Mouse (Mus musculus) hindbrain, postnatal 0 days (tissue): ENCODE data around the gene Ldlrad3. TPM values are rescaled to one million over a fixed set of nuclear protein-coding genes. Genes with fewer than 3 reads are reported as not detected.
A peak's percentile ranks its signal among the peaks of the same experiment; 100 is the strongest.

Experiments
- ATAC-seq: fragments of 200-750 bp; cut with Nextera tagmentation; 2 replicates; pipeline ENCODE4 v1.8.0; 2017; ENCODE audit warnings: mild to moderate bottlenecking, moderate TSS enrichment, moderate library complexity
- DNase-seq: peaks from one replicate; pipeline ENCODE4 v3.0.0-alpha.2; 2015; ENCODE audit warnings: low spot score
- H3K27ac ChIP-seq: fragments of 300-500 bp; sonication (generic); 2 replicates; pipeline ENCODE4 v1.5.1; 2014; ENCODE audit warnings: mild to moderate bottlenecking
- H3K27me3 ChIP-seq: fragments of 300-500 bp; sonication (generic); 2 replicates; pipeline ENCODE4 v1.6.1; 2014; ENCODE audit warnings: low read length, mixed read lengths; ENCODE audit not compliant: insufficient read depth
- H3K36me3 ChIP-seq: fragments of 300-500 bp; sonication (generic); 2 replicates; pipeline ENCODE4 v1.6.1; 2014; ENCODE audit warnings: low read length, mixed read lengths; ENCODE audit not compliant: insufficient read depth
- H3K4me1 ChIP-seq: fragments of 300-500 bp; sonication (generic); 2 replicates; pipeline ENCODE4 v1.6.1; 2014; ENCODE audit warnings: antibody characterized with exemption, low read length, mixed read lengths; ENCODE audit not compliant: insufficient read depth
- H3K4me2 ChIP-seq: fragments of 300-500 bp; sonication (generic); 2 replicates; pipeline ENCODE4 v1.6.1; 2014; ENCODE audit warnings: low read depth, mild to moderate bottlenecking, low read length, moderate library complexity, mixed read lengths
- H3K4me3 ChIP-seq: fragments of 300-500 bp; sonication (generic); 2 replicates; pipeline ENCODE4 v1.5.1; 2014; ENCODE audit warnings: low read length
- H3K9ac ChIP-seq: fragments of 300-500 bp; sonication (generic); replicated peaks from 2 replicates; pipeline ENCODE4 v1.6.1; 2014; ENCODE audit warnings: mild to moderate bottlenecking, low read length, moderate library complexity, mixed read lengths
- H3K9me3 ChIP-seq: fragments of 300-500 bp; sonication (generic); 2 replicates; pipeline ENCODE4 v1.6.1; 2016; ENCODE audit warnings: low read length, mixed read lengths
- CTCF ChIP-seq: IDR thresholded peaks from 2 replicates; pipeline ENCODE4 v1.5.1; 2016; ENCODE audit warnings: antibody characterized with exemption, control low read depth, low read depth
- WGBS: fragments of 180-500 bp; shearing (Covaris S2); extraction: QIAGEN DNeasy Blood & Tissue Kit; methylation state at CpG from one replicate; pipeline ENCODE4 v1.1.7; 2014; 5-methylcytosine and 5-hydroxymethylcytosine counted together
- polyA plus RNA-seq: library from polyadenylated mRNA; unstranded; fragments of >200 nt; fragmentation: Nextera tagmentation; extraction: Ambion mirVana; gene quantifications from 2 replicates; pipeline ENCODE4 v1.2.1, GENCODE M21; 2015
- total RNA-seq: library from RNA; depleted of rRNA; stranded (reverse); fragments of >200 nt; gene quantifications from 2 replicates; pipeline ENCODE4 v1.2.3, GENCODE M21; 2014; rRNA removed

Ldlrad3 gene
- 30.1 and 32.4 TPM in 2 replicates for total RNA-seq
- polyA plus RNA-seq, result 20.7 and 21.6 TPM in 2 replicates

DNA sequence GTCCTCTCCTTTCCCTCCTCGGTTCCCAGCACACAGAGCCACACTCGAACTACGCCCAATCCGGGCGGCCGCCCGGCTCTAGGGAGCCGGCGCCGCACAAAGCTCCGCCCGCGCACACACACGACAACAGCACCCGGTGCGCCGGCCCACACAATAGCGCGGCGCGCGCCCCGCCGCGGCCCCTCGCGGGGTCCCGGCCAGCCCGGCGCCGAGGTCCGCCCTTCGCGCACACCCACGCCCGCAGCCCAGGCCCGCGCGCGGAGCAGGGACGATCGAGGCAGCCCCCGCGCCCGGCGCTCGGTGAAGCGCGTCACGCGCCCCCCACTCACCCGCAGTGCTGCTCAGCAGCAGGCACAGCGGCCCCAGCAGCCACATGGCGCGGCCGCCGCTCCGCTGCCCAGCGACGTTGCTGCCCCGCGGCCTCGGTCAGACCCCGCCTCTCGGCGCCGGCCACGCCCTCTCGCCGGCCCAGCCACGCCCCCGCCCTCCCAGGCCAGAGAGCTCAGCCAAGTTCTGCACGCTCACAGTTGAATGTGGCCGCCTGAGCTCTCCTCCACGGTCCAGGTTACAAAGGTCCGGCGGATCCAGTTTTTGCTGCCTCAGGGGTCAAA, at the start of gene Ldlrad3:
Ldlrad3 (minus strand) TSS at position 435 of the 611 bp plus-strand sequence.
- WGBS, result 2% methylated on average over 58 of the region's 77 CpGs
- peak within 1 kb of the TSS; percentile 62 for H3K9ac ChIP-seq
- no peaks in the 10 kb centered on the region for H3K36me3 ChIP-seq
- peak within 1 kb of the TSS; percentile 71 for H3K4me3 ChIP-seq
- no peak for TF ChIP-seq CTCF
- H3K27me3 ChIP-seq, result no peaks in the 10 kb centered on the region
- peak; percentile 93 for ATAC-seq
- peak within 1 kb of the TSS; percentile 76 for H3K27ac ChIP-seq
- DNase-seq, result peak; percentile 83
- peak within 1 kb of the TSS; percentile 84 for H3K4me2 ChIP-seq
- peaks cover 15% of the 10 kb centered on the region for H3K4me1 ChIP-seq
- H3K9me3 ChIP-seq, result no peaks in the 10 kb centered on the region

DNA sequence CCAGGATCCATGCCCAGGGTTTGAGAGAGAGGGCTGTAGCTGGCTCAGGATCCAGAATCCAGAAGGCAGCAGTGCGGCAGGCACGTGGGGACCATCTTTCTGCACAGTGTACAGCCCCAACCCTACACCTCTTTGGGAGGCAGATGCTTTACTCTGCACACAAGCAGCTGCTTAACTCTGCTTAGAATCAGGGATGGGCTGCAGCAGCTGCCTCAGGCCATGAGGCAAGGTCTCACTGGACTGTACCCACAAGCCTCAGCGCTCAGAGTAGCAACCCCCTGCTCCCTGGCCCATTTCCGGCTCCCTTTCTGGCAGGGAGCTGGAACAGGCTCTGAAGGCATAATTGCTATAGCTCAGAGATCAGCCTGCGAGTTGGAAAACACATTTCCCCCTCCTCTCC, 45.3 kb upstream of the Ldlrad3 start:
- Histone ChIP-seq H3K27ac (peak overlapping the region; percentile 20; the same call in 1 of the 2 replicates), H3K4me3 (no peak overlapping the region), H3K4me2 (no peak overlapping the region), H3K27me3 (no peaks in the 10 kb centered on the region), H3K4me1 (peaks cover 4% of the 10 kb centered on the region), H3K36me3 (no peaks in the 10 kb centered on the region), H3K9ac (0 out of 2 replicates have a peak overlapping the region, but pooled peaks have one; percentile 21), H3K9me3 (no peaks in the 10 kb centered on the region)
- 16% methylated on average over 5 of the region's 5 CpGs for whole genome bisulfite sequencing
- no peak for TF ChIP-seq CTCF
- ATAC-seq (peak; percentile 88), DNase-seq (peak; percentile 58)

DNA sequence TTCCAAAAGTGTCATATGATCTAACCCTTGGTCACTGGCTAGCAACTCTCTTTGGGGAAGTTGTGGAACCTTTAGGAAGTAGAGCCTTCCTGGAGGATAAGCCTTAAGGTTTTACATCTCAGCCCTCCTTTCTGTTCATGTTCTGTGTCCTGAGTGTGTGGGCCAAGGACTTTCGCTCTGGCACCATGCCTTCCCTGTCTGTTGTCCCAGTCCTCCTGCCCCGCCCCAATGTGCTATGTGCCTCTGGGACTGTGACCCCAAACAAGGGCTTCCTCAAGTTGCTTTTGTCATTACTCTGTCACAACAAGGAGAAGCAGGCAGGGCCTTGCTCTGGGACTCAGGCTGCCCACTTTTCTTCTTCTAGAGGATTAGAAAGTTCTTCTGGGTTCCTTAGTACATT, 42.9 kb upstream of the Ldlrad3 start:
- no peak for TF ChIP-seq CTCF
- no peak overlapping the region for H3K27ac ChIP-seq
- no peaks in the 10 kb centered on the region for H3K27me3 ChIP-seq
- no peak overlapping the region for H3K4me3 ChIP-seq
- no peaks in the 10 kb centered on the region for H3K9me3 ChIP-seq
- 92% methylated on average over 2 of the region's 2 CpGs for WGBS
- no peak overlapping the region for H3K4me2 ChIP-seq
- no peak overlapping the region for H3K9ac ChIP-seq
- ATAC-seq, result no peak
- H3K4me1 ChIP-seq, result peaks cover 7% of the 10 kb centered on the region
- no peaks in the 10 kb centered on the region for H3K36me3 ChIP-seq
- DNase-seq, result no peak

DNA sequence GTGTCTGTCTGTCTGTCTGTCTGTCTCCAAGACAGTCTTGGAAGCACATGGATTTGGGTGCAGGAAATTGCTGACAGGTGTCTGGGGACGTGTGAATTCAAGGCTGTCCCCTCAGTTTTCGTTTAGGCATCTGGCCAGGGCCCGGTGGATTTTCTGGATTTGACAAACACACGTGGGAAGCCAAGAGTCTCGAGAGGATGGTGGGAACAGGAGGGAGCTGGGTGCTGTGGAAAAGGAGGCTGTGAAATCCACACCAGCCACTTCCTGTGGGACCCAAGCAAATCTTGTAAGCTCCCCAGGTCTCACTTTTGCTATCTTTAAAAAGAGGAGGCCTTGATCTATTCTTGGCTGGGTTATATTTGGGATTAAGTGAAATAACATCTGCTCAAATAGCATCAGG, 42.1 kb upstream of the Ldlrad3 start:
- no peak for DNase-seq
- Histone ChIP-seq H3K27ac (no peak overlapping the region), H3K27me3 (no peaks in the 10 kb centered on the region), H3K36me3 (no peaks in the 10 kb centered on the region), H3K4me3 (no peak overlapping the region), H3K4me1 (peaks cover 7% of the 10 kb centered on the region), H3K4me2 (no peak overlapping the region), H3K9ac (no peak overlapping the region), H3K9me3 (no peaks in the 10 kb centered on the region)
- TF ChIP-seq CTCF, result no peak
- no peak for ATAC-seq
- 77% methylated on average over 5 of the region's 5 CpGs for WGBS

DNA sequence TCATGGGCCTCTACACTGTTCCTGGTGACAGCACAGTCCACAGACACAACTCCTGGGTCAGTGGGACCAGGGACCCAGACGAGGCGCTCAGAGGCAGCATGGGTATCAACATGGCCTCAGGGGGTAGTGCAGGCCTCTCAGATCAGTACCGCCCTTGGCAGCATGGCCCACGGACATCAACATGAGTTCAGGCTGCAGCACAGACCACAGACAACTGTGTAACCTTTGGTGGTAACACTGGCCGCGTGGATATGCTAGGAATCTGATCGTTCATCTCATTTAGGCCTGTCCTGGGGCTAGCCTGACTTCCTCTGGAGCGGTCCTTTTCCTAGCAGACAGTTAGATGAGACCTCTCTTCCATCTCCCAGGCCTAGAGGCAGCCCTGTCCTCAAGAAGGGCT, 41.7 kb upstream of the Ldlrad3 start:
- H3K4me3 ChIP-seq, result no peak overlapping the region
- H3K36me3 ChIP-seq, result no peaks in the 10 kb centered on the region
- H3K4me2 ChIP-seq, result no peak overlapping the region
- WGBS, result 96% methylated on average over 8 of the region's 8 CpGs
- H3K4me1 ChIP-seq, result peaks cover 7% of the 10 kb centered on the region
- no peaks in the 10 kb centered on the region for H3K9me3 ChIP-seq
- H3K9ac ChIP-seq, result no peak overlapping the region
- no peak overlapping the region for H3K27ac ChIP-seq
- TF ChIP-seq CTCF, result no peak
- DNase-seq (no peak), ATAC-seq (no peak)
- H3K27me3 ChIP-seq, result no peaks in the 10 kb centered on the region

DNA sequence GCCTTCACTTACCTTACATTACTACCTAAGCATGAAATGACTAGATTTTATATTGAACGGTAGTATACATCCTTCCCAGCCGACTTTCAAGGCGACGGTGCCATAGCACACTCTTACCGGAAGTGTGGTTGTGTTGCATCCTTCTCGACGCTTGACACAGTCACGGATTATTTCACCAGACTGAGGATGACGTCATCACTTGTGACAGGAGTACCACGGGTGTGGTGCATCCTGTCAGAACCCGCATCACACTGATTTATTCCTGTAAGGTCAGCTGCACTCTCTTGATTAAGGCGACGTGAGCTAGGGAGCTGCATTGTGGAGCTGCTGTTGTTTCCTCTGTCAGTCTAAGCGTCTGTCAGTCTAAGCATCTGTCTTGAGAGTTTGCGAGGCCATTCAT, 40.1 kb upstream of the Ldlrad3 start:
- Histone ChIP-seq H3K9ac (no peak overlapping the region), H3K4me3 (no peak overlapping the region), H3K27ac (no peak overlapping the region), H3K4me2 (no peak overlapping the region), H3K4me1 (peaks cover 4% of the 10 kb centered on the region; the same call in 1 of the 2 replicates), H3K36me3 (no peaks in the 10 kb centered on the region), H3K27me3 (no peaks in the 10 kb centered on the region), H3K9me3 (no peaks in the 10 kb centered on the region)
- DNase-seq (no peak), ATAC-seq (no peak)
- no peak for TF ChIP-seq CTCF
- 73% methylated on average over 15 of the region's 15 CpGs for WGBS
